Mouse (Mus musculus) cerebellum, adult 2 months (tissue): ENCODE measurements around the gene C330021F23Rik.

Source experiments
- CTCF ChIP-seq: fragments of 200-500 bp; IDR thresholded peaks from 2 replicates; pipeline ENCODE4 v1.5.1; 2011; ENCODE audit warnings: low read depth, mild to moderate bottlenecking, control low read depth, low read length, moderate library complexity, borderline replicate concordance; ENCODE audit not compliant: insufficient read depth
- POLR2A ChIP-seq: fragments of 200-500 bp; IDR thresholded peaks from 2 replicates; pipeline ENCODE4 v1.6.1; 2011; ENCODE audit warnings: low read length, control low read depth, borderline replicate concordance; ENCODE audit not compliant: insufficient read depth

- TF ChIP-seq CTCF (no peak), POLR2A (no peak)
Measured at GRCm38 (mm10) chr8:3546511-3546910, 21.3 kb upstream of the C330021F23Rik start.
